Mouse (Mus musculus): ENCODE measurements around the gene Abca17. TPM values are rescaled to one million over a fixed set of nuclear protein-coding genes. Genes with fewer than 3 reads are reported as not detected.

Abca17 gene
- total RNA-seq, 2 experiments from 2014 or later, result not detected

DNA sequence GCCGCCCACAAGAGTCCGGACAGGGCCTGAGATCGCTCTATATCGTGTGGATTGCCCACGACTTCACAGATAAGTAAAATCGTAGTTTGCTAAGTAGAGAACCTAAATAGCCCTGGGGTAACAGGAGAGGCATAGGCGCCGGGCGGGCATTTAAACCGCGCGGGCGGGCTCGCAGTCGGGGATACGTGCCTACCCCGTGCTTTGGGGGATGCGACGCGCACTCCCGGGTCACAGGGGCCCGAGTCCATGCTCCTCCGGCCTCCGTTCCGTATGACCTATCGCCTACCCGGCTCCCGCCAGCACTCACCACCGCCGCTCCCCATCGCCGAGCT, 99.9 kb downstream of the Abca17 start:
- DNase-seq, result no peak
- intact Hi-C loops (cut with DNase I), result loop anchor here (5.0 kb wide), 2 partner anchors 79 to 96 kb away; no protein-coding TSS in a partner anchor

DNA sequence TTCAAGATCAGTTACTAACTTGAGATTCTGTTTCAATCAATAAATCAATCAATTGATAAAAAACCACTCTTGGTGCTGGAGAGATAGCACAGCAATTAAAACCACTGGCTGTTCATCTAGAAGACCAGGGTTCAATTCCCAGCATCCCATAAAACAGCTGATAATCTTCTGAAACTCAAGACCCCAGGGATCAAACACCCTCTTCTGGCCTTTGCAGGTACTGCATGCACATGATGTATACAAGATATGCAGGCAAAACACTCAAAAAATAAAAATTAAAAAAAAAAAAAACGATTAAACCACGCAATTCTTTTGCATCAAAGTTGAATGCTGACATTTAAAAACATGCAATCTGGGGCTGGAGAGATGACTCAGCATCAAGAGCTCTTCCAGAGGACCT, 102.2 kb downstream of the Abca17 start:
- intact Hi-C loops (cut with DNase I), result no loop called here
- DNase-seq, result peak in 1 of 2 experiments; percentile 14

DNA sequence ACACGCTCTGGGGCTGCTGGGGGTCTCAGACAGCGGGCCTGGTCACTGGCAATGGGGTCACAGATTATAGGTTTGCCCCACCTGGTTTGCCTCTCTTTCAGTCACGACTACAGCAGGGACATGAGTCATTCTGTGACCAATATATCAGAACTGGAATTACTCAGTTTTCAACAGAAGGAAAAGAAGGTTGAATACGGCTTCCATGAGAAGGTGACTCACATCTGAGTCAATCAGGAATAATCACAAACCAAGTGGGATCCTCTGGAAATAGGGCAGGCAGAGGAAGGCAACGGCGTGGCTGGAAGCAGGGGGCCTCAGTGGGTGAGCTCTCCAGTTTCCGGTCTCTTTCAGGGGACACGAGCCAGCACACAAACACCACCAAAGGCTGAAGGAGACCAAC, 106.8 kb downstream of the Abca17 start:
- DNase-seq, result no peak
- intact Hi-C loops (cut with DNase I), result no loop called here

DNA sequence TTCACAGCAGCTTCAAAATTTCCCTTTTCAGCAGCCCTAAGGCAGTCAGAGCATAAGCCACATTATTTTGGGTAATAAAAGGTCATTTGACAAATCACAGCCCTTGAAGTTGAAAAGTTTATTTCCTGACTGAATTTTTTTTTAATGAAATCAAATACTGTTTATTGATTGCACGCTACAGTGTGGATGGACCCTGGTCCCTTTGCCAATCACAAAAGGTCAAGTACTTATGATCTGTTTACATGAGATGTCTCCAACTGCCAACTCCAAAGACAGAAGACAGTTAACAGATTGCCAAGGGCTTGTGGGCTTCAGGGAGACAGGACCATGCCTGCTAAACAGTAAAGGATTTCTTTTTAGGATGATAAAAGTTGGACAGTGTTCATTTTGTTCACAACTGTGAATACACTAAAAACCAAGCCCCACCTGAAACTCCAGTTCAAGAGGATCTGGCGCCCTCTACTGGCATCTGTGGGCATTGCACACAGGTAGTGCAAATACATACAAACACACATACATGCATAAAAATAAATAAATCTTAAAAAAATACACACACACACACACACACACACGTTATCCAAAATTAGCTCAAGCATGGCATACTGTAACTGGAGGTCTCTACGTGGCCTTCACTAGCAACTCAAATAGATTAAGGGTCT, 107.4 kb downstream of the Abca17 start:
- DNase-seq, result peak in 1 of 2 experiments; percentile 42

DNA sequence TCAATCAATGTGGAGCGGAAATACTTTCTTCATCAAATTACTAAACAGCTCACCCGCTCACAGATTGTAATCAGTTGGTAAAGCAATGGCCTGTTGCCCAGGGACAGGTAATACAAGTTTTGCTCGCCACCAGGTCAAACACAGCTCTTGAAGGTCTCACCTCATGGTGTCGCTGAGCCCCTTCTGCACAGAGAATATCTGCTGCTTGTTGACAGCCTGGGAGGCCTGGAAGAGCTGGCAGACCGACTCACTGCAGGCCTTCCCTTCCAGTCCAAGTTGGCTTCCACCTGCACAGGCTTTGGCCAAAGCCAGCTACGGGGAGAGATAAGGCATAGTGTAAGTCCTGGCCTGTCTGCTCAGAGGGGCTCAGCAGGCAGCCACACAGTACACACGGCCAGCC, 113.9 kb downstream of the Abca17 start:
- intact Hi-C loops (cut with DNase I), result loop anchor here (5.0 kb wide), 1 partner anchor 150 kb away; no protein-coding TSS in a partner anchor
- DNase-seq, result peak; percentile 69 to 78

More for the DNA sequence above, 107.4 kb downstream of the Abca17 start:
- intact Hi-C loops (cut with DNase I), result no loop called here

DNA sequence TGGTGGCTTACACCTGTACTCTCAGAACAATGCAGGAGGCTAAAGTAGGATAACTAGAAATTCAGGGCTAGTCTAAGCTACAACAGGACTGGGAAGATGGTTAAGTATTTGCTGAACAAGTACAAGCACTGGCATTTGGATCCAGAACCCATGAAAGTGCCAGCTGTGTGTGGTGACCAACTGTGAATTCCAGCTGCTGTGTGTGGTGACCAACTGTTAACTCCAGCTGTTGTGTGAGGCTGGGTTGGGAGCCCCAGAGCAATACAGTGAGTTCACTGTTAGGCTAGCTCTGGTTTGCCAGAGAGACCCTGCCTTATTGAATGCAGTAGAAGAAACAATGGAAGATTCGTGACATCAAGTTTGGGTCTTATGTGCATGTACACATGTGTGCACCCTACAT, 114.4 kb downstream of the Abca17 start:
- DNase-seq, result no peak
- intact Hi-C loops (cut with DNase I), result loop anchor here (5.0 kb wide), 1 partner anchor 151 kb away; no protein-coding TSS in a partner anchor

DNA sequence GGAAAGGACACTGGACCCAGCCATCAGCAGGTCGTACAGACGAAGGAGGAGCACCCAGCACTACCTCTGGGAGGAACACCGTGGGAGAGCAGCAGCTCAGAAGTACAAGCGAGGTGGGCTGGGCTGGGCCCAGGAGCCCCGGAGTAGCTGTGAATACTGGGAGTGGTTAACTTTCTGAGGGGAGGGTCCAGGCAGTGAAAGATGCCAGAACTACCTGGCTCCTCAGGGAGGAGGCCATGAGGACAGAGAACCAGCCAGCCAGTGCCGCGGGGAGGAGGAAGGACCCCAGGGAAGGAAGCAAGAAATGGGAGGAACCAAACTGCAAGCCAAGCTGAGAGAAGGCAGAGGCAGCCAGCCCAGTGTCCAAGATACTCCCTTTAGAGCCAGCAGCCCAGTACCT, 122.9 kb downstream of the Abca17 start:
- intact Hi-C loops (cut with DNase I), result no loop called here

DNA sequence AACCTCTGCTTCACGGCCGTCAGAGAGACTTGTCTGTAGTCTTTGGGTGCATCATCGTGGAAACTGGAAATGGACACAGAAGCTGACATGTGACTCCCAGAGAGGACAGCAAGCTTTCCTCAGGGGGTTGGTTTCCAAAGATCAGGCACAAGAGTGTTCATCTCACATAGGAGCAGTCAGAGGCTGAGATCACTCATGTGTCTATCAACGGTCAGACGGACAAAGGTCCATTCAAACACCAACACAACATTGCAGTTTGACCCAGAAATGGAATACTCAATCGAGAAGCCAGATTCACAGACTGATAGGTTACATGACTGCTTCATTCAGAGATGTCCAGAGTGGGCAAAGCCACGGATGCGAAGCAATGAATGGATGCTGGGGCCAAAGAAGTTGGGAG, 124.1 kb downstream of the Abca17 start:
- no peak for DNase-seq
- intact Hi-C loops (cut with DNase I), result no loop called here

More for the DNA sequence above, 122.9 kb downstream of the Abca17 start:
- DNase-seq, result no peak

DNA sequence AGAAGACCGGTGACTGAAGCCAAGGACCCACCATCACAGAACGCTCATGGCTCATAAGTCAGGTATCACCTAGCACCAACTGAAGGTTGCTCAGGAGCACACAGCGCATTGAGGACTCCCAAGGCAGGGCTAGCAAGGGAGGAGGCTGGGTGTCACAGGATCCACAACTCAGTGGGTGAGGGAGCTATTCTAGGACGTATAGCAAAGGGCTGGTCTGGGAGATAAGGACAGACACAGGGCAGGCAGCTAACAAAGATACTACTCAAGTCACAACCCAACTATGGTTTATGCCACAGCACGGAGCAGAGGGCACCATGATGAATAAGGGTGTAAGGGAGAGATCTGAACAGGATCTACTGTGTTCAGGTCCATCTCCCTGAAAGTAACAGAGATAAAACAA, 125.0 kb downstream of the Abca17 start:
- intact Hi-C loops (cut with DNase I), result no loop called here
- DNase-seq, result no peak

DNA sequence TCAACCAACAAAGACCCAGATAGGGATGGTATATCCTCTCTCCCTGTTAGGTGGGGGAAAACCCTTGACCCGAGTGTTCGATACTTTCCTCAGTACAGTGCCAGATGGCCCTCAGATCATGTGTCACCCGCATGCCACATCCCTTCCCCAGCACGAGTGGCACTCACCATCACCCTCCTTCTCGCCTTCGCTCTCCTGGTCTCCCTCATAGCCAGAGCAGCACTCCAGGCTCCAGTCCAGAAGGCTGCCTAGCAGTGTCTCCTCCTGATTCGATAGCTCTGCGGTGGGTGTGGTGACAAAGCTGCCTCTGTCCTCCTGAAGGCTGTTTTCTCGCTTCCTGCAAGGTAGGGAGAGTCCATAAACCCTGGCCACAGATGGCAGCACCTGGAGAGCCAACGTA, 126.1 kb downstream of the Abca17 start:
- intact Hi-C loops (cut with DNase I), result no loop called here

DNA sequence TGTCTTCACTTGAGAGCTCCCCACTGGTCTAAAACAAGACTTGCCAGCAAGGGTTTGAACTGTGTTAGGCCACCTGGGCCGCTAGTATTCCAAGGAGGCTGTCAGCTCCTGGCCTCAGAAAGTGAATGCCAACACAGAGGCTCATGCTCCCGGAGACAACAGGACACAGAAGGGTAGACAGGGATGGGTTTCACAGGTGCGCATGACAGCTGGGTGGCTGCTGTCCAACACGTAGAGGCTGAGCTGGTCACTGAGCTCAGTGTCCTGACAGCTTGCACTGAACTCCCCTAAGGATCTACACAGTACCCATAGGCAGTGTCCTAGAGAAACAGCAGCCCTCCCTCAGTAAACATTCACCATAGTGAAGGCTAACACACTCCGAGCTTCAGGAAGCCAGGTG, 127.4 kb downstream of the Abca17 start:
- DNase-seq, result no peak
- intact Hi-C loops (cut with DNase I), result no loop called here

More for the DNA sequence above, 126.1 kb downstream of the Abca17 start:
- DNase-seq, result no peak

DNA sequence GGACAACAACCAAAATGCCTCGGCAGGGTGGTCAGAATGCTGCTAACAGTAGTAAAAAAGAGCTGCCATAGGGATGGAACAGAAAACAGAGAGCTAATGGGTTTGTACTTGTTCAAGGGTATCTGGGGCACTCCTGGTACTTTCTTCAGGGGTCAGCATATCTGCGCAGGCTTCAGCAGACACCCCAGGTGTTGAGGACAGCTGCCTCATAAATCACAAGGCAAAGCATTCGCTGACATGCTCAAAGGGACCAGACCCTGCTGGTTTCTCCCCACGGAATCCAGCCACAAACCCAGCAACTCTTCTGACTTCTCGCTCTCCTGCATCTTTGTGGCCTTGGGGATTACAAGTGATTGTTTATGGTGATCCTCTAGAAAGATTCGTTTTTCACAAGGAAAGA, 128.2 kb downstream of the Abca17 start:
- DNase-seq, result no peak
- intact Hi-C loops (cut with DNase I), result no loop called here

DNA sequence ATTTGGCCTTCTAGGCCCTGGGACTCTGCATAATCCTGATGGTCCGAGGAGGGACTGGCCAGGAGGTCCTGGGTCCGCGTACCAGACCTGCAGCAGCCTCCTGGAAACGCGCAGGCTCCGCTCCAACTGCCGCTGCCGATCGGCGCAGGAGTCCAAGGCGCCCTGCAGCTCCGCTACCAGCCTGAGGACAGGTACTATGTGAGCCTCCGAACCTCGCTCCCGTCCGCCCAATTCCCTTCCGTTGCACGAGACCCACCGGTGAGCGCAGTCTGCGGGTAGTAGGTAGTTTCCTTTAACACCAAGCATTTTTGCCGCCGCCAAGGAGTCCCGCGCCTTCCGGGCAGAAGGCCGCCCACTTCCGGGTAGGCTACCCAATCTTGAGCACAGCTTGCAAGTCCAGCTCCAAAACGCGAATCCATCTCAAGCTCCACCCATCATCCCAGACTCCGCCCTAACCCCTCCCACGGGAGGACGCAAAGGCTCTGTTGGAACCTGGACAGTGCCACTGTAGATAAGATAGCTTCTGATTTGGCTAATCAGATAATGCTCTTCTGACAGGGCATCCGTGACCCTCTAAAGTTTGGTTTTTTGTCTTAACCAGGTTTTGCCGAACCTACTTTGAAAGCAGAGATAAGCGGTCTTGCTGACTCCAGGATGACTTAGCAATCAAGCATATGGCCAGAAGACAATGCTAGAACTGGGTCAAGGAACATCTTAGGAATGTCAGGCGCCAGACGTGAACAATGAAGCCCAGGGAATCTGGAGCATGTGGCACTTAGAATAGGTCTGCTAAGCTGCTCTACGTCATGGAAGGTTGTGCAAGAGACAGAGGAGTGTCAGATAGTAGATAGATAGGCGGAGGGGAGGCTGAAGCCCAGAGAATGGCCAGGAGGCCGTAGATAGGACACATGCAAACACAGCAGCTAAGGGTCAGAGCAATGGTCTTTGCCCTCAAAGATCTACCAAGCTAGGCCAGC, 130.1 kb downstream of the Abca17 start, which contains the start of gene Tedc2:
Tedc2 (minus strand) TSS at position 417 of the 977 bp plus-strand sequence.
- intact Hi-C loops (cut with DNase I), result no loop called here

DNA sequence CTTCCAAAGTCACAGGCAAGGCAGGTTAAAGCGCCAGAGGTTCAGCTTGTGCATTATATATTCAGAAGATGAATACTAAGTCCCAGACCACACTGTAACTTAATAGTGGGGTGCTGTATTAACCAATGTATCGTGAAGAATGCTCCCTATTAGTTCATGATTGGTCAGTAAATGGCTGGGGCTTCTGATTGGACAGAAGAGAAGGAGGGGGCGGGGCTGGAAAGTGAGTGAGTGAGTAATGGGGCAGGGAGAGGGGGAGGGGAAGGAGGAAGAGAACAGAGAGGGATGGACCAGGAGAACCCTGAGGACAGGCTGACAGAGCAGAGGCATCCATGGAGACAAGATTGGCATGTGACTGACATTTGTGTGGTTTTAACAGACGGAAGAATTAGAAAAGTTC, 134.0 kb downstream of the Abca17 start:
- intact Hi-C loops (cut with DNase I), result no loop called here
- DNase-seq, result no peak

More for the DNA sequence above, 130.1 kb downstream of the Abca17 start, which contains the start of gene Tedc2:
- peak; percentile 93 to 95 for DNase-seq

Small RNA genes within 50 kb of the gene (microRNA-seq; reads per million reads assigned to microRNA genes)
- gene Gm24427, result 0 reads per million in 2 experiments
- gene Mir5134, result 1.9 to 2.8 reads per million in 2 experiments
- gene Mir6965, result 0.35 to 0.47 reads per million in 2 experiments

Other genes with a start within 250 kb of the Abca17 start
- 10 to 100 TPM; 49.4 to 52.9 TPM for gene Pdpk1, start 200.1 kb downstream of the Abca17 start, total RNA-seq (2021)
- gene Amdhd2, start 187.3 kb downstream of the Abca17 start, total RNA-seq (2021), result 10 to 100 TPM; 20.7 to 22.8 TPM
- 100 to 1,000 TPM; 275 to 284 TPM for gene Atp6v0c, start 181.4 kb downstream of the Abca17 start, total RNA-seq (2021)
- gene Tbc1d24, start 145.5 kb downstream of the Abca17 start, total RNA-seq (2021), result 10 to 100 TPM in 1 of 2 experiments, 1 to 10 TPM in 1; 8.4 to 11.0 TPM
- gene Ntn3, start 141.5 kb downstream of the Abca17 start, total RNA-seq (2021), result 1 to 10 TPM; 1.6 to 1.7 TPM
- gene Tedc2, start 130.2 kb downstream of the Abca17 start, total RNA-seq (2021), result 1 to 10 TPM; 3.5 to 5.0 TPM
- gene Ccnf, start 99.6 kb downstream of the Abca17 start, total RNA-seq (2021), result 1 to 10 TPM; 6.9 to 7.7 TPM
- gene Abca3, start 882 bp upstream of the Abca17 start, total RNA-seq (2021), result 10 to 100 TPM; 14.5 to 15.3 TPM
- gene Rnps1, start 63.5 kb upstream of the Abca17 start, total RNA-seq (2021), result 10 to 100 TPM; 94.7 to 97.3 TPM
- 100 to 1,000 TPM; 412 to 459 TPM for gene Eci1, start 75.6 kb upstream of the Abca17 start, total RNA-seq (2021)
- 1 to 10 TPM; 1.0 to 1.6 TPM for gene Dnase1l2, start 92.0 kb upstream of the Abca17 start, total RNA-seq (2021)
- gene E4f1, start 119.2 kb upstream of the Abca17 start, total RNA-seq (2021), result 10 to 100 TPM; 15.6 to 15.9 TPM
- 10 to 100 TPM; 38.5 to 39.9 TPM for gene Pgp, start 119.3 kb upstream of the Abca17 start, total RNA-seq (2021)
- gene Bricd5, start 122.8 kb upstream of the Abca17 start, total RNA-seq (2021), result under 1 TPM in 1 of 2 experiments, not detected in 1; 0.26 TPM
- 10 to 100 TPM; 11.6 to 12.9 TPM for gene Mlst8, start 128.0 kb upstream of the Abca17 start, total RNA-seq (2021)
- under 1 TPM; 0.48 to 0.52 TPM for gene Caskin1, start 137.5 kb upstream of the Abca17 start, total RNA-seq (2021)
- 10 to 100 TPM; 75.9 to 77.9 TPM for gene Traf7, start 176.9 kb upstream of the Abca17 start, total RNA-seq (2021)
- gene Rab26, start 183.1 kb upstream of the Abca17 start, total RNA-seq (2021), result under 1 TPM; 0.32 to 0.45 TPM
- gene Pkd1, start 198.8 kb upstream of the Abca17 start, total RNA-seq (2021), result 10 to 100 TPM; 60.1 to 72.2 TPM